Comparison of ENCODE assay signal across 8 mouse cellular contexts in the genomic region with DNA sequence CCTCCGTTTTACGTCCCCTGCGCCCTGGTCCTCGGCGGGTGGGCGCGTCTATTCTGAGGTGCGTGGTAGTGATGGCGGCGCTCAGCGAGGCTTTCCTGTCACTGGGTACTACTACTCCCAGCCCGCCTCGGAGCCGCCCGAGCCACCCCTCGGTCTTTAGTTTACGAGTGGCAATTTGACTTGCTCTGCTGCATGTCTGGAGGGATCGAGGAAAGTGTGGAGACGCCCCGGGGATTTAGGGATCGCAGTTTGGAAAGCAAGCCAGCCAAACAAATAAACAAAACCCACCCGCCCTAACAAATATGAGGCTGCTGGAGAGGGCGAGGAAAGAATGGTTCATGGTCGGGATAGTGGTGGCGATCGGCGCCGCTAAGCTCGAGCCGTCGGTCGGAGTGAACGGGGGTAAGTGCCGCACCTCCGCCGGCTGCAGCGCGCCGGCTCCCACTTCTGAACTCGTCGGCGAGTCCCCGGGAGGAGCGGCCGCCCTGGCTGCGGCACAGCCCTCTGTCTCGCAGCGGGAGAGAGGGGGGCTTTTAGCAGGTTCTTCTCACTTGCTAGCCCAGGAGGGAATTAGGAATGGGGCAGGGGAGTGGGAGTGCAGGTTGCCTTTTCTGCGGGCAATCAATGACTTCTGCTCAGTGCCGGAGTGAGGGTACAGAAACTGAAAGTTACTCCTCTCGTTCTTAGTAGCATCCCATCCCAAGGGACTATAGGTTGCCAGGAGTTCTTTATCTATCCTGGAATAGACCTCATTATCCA. TPM values are rescaled to one million over a fixed set of nuclear protein-coding genes. Genes with fewer than 3 reads are reported as not detected.
A peak's percentile ranks its signal among the peaks of the same experiment; 100 is the strongest.
DNase-seq lines count a peak whose midpoint lies in the region; ATAC-seq and TF ChIP-seq lines count a peak whose summit lies in the region.

Gene Slc10a7, plus strand, starts transcription at position 74 of the 759 bp plus-strand sequence.

- peak within 1 kb of the TSS; percentile 100 for H3K4me2 ChIP-seq in lung, postnatal 0 days (replicated peaks; ENCODE audit: low read depth, low read length)

- H3K4me1 ChIP-seq in lung, postnatal 0 days (ENCODE audit: insufficient read depth, low read depth, low read length), result 0 out of 2 replicates have a peak, but pooled peaks cover 11% of the 10 kb centered on the region

- peak; percentile 86 to 89 for ATAC-seq in hematopoietic stem cell, adult 5-6 weeks (replicated peaks in 1 of 2; ENCODE audit: insufficient read depth in 1 of 2, low FRiP score in 2 of 2, low TSS enrichment in 1 of 2, low read depth in 1 of 2, poor library complexity in 2 of 2, severe bottlenecking in 2 of 2)
- ATAC-seq in lung, postnatal 0 days, result peak; percentile 94

- H3K4me3 ChIP-seq in lung, postnatal 0 days (ENCODE audit: low read depth, low read length), result peak within 1 kb of the TSS; percentile 97

- under 1% methylated on average over 42 of the region's 51 CpGs for WGBS in lung, postnatal 0 days

- TF ChIP-seq CTCF in lung, postnatal 0 days (IDR thresholded peaks at IDR 0.05), result no peak

- peak; percentile 60 for DNase-seq in MEL-GATA-1-ER (ENCODE audit: extremely low read depth, low read depth)
- peak; percentile 86 for DNase-seq in cerebellum, adult 8-10 months
- DNase-seq in forelimb bud, embryonic 11.5 days (ENCODE audit: low read depth, low spot score), result peak; percentile 89
- peak; percentile 83 for DNase-seq in layer of hippocampus, adult 9-10 months (ENCODE audit: low spot score)
- peak; percentile 89 for DNase-seq in lung, postnatal 0 days (ENCODE audit: low spot score)
- DNase-seq in ovary, postnatal 10 days (ENCODE audit: low spot score), result peak; percentile 65
- peak; percentile 88 for DNase-seq in thymus, postnatal 0 days (ENCODE audit: low spot score)

- no peaks in the 10 kb centered on the region for H3K27me3 ChIP-seq in lung, postnatal 0 days (replicated peaks; ENCODE audit: insufficient read depth, low read length)

- H3K9me3 ChIP-seq in lung, postnatal 0 days (ENCODE audit: low read length), result no peaks in the 10 kb centered on the region

- H3K9ac ChIP-seq in lung, postnatal 0 days (replicated peaks; ENCODE audit: low read depth), result peak within 1 kb of the TSS; percentile 98

- H3K36me3 ChIP-seq in lung, postnatal 0 days (ENCODE audit: insufficient read depth, low read length), result no peaks in the 10 kb centered on the region

- no peak for TF ChIP-seq EP300 in lung, postnatal 0 days (IDR thresholded peaks at IDR 0.05)

- H3K27ac ChIP-seq in lung, postnatal 0 days (ENCODE audit: low read length), result peak within 1 kb of the TSS; percentile 96

RNA-seq across cellular contexts. Expression of gene Slc10a7, which starts in this region (rescaled TPM):
- total RNA-seq in hematopoietic stem cell, adult 5-6 weeks (2017), result 16.4 and 17.7 TPM in 2 replicates
- polyA plus RNA-seq in lung, postnatal 0 days (2015; fragmentation: Nextera tagmentation; extraction: Ambion mirVana), result 10.9 and 13.8 TPM in 2 replicates
- 12.3 and 13.7 TPM in 2 replicates for polyA plus RNA-seq in thymus, postnatal 0 days (2015; fragmentation: Nextera tagmentation; extraction: Ambion mirVana)

Comparison
In these comparisons a context has a peak if more than half of its experiments do, and no peak if none do; other contexts are left out.
1. Peak in every context shown above with its lines: DNase-seq, ATAC-seq, H3K4me3 ChIP-seq and H3K27ac ChIP-seq.